Mouse (Mus musculus) cerebellum, adult 8-10 months (tissue): ENCODE measurements at regions not wholly inside any gene's neighbourhood (a gene's known extent, or its start where the extent isn't known, plus 50 kb on each side); places are given as distances from the start of the nearest gene placed in this dataset.

ENCODE experiments used
- DNase-seq: peaks from one replicate; pipeline ENCODE4 v3.0.0; 2022

DNA sequence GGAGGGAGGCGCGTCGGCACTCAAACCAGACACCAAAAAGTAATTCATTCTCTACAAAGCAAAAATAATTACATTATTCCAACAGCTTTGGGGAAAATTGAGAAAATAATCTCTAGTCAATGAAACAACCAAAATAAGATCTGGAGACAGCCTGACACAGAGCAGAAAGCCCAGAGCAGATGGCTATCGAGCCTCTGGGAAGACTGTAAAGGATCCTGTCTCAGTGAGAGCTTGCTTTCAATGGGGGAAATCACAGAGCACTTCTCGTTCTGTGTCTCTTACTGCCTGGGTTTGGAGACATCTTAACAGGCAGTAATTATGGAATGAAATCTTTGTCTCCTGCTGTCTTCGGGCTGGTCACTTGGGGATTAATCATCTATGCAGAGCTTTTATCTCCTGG, 226.7 kb upstream of the F930015N05Rik start:
- no peak for DNase-seq

DNA sequence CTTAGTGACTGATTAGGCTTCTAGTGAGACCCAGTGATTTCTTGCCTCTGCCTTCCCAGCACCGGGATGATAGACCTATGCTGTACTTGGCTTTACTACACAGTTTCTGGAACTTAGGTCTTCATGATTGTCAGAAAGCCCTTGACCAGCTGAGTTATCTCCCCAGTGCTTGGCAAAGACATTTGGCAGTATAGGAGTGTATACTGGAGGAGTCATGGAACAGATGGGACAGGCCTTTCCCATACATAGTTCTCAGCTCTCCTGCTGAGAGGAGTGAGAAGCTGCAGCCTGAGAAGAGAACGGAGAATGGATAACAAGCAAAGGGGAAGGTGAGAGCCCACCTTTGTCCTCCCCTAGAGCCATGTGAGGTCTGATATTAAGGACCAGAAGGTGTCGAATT, 230.6 kb upstream of the F930015N05Rik start:
- no peak for DNase-seq

DNA sequence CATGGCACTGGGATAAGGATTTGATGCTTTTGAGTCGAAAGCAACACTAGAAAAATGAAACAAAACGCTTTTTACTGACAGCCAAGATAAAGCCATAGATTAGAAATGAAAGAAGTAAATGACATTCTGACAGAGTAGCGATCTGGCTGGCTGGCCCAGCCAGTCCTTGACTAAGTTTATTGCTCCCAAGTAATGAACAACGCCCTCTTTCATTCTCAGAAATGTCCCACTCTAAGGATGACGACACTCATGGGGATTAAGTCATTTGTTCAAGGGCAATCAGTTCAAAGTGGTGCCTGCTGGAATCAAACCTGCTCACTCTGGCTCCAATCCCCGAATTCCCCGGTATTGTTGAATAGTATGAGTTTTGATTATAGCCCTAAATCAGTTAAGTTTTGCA, 231.1 kb upstream of the F930015N05Rik start:
- DNase-seq, result no peak

DNA sequence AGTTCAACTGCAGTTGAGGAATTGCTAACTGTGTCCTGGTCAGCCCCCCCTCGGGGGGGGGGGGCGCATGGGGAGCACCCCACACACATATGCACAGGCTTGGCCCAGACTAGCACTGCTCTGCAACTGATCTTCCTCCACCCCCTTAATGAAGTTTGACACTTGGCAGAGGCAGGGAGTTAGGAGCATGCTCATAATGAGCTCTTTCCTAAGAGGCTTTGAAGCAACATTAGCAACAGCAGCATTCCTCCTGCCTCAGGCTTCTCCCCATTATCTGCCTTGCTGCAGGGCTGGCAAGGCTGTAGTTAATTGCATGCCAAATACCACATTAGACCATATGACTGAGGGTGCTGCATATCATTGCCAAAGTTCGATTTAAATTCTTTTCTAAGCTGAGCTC, 235.4 kb upstream of the F930015N05Rik start:
- no peak for DNase-seq

DNA sequence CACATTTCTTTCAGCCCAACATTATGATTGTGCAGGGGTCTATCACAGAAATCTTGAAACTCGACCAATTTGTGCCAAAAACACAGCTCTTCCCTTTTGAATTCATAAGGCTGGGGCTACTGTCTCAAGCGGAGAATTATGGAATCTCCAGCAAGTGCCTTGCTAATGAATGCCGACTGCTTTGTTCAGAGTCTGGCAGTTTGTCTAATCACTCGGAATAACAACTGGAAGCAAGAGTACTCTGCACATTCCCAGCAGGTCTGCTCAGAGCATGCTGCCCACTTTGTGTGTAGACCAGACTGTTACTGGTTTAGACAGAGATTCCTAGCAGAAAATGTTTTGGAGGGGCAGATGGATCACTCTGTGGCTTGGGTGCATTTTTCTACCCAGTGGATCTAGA, 237.1 kb upstream of the F930015N05Rik start:
- DNase-seq, result no peak

DNA sequence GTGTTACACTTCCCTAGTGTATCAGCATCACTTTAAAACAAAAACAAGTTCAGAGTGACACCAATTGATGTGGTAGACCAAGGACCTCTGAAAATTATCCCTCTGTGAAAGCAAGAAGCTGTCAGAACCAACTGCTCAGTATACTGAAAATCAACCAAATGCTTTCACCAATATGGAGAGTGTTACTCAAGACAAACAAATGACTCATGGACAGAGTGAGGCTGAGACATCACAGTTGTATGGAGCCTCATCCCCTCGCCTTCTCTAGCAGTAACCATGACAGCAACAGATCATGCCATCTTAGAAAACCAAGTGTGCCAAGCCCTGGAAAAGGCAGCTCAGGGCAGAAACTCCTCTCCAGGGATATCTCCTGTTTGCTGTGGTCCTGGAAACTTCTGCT, 267.3 kb upstream of the F930015N05Rik start:
- no peak for DNase-seq

DNA sequence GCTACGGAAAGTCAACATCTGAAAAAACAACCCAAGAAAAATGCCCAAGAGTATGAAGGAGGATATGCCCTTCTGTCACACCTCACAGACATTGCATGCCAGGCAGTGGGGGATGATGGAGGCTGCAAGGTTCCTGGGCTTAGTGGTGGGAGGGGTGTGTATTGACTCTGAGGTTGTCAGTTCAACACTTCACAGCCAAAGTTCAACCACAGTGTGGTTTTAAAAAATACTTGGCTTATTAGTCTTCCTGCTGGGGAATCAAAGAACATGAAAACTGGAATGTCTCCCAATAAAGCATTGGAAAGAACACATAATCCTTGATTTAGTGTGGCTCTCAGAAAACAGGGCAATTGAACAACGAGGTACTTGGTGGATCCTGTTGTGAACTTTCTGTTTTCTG, 267.0 kb upstream of the Elac2 start:
- DNase-seq, result no peak

DNA sequence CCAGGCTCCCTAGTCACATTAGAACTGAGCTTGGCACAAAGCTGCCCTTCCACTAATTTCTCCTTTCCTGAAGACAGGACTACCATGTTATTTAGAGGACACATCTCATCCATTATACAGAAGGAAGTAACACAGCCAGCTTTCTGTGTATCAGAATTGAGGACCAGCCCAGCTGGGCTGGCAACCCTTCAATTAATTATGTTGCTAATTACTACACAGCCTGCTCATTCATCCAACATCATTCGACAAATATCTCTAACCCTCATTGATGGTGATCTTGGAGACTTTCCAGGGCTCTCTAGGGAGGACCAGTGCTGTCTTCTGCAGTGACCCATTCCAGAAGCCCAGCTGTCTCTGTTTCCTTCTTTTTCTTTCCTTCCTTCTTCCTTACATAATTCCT, 263.7 kb upstream of the Elac2 start:
- DNase-seq, result no peak

DNA sequence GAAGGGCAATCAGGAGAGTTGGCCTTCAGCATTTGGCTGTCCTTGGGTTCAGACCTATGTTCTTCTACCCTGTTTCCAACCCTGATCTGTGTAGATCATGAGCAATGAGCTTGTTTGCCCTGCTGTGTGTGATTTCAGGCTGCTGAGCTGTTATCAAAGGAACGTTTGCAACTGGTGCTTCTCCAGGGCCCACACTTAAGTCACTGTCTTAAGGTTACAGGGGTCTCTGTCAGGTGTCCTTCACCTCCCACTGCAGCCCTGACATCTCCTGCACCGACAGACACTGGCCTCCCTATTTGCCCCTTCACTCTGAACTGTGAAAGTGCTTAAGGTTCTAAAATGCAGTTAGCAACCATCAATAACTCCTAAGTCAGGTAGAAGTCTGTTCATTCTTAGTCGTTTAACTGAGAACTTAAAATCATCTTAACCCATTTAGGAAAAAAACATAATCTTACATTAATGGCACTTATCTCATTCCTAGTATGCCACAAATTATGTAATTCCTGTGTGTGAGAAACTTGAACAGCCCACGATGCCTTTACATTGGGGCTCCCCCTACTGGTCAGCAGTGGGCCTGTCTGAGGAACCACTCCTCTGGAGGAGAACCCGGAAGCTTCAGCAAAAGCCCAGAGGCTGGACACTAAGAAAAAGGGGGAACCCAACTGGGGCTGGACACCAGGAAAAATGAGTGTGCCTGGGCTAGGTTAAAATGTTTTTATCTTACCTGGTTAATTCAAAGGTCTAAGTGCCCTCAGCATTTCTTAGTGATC, 260.3 kb upstream of the Elac2 start:
- DNase-seq, result peak; percentile 28

DNA sequence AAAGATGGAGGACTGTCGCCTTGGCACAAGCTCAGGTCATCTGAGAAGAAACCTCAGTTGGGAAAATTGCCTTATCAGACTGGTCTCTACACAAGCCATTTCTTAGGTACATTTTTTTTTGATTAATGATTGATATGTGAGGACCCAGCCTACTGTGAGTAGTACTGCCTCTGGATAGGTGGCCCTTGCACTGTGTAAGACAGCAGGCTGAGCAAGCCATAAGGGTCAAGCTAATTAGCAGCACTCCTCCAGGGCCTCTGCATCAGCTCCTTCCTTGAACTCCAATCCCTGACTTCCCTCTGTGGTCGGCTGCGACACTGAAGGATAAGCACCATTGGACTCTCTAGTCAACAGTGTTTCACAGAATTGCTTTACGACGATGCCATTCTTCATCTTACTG, 252.6 kb upstream of the Elac2 start:
- DNase-seq, result no peak

DNA sequence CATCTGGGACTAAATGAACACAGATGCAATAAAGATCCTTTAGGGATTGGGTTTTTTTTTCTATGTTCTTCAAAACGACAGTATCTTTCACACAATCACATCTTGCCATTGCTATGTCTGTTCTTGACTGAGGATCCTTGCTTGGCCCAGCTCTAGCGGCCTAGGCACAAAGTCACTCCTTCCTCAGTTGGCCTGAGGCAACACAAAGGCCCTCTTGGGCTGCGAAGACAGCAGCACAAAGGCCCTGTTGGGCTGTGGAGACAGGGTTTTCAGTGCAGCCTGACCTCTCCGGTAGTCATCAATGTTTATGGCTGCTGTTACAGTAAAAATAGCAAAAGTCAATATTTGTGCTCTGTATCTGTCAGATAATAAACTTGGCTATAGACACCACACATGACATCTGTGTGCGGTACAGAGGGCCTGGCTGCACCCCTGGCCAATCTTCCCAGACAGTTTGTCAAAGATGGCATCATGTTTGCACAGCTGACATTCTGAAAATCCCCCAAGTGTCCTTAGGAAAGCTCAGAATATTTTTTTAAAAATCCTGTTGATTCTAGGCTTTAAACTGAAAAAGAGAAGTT, 250.9 kb upstream of the Elac2 start:
- no peak for DNase-seq

DNA sequence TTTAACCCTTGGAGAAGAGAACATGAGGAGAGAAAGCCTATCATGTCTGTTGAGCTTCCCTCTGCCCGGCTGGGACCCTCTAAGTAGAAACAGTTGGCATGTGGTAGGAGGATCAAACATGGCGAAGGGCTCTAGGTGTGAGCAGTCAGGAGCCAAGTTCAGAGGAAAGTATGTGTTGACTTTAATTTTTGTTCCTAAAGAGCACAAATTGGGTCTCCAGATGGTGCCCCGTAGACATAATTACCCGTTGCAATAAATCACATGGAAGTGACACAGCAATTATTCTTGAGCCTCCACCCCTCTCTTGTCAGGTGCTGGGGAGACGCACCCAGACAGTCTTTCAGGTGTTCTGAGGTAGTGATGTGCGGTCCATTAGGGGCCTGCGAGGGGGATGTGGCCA, 239.9 kb upstream of the Elac2 start:
- DNase-seq, result no peak

DNA sequence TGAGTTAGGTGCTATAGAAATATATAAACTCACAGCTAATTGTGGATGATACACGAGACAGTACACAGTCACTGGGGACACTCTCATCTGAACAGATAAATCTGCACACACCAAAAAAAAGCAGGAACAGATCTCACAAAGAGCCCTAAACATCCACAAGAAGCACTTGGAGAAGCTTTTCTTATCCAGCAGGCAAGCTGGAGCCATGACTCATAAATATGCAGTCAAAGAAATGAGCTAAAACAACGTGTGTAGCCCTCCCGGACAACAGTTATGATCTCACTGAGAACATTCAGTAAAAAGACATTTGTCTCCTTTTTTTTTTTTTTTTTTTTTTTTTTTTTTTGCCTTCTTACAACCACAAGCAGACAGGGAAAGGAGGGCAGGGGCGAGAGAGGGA, 235.1 kb upstream of the Elac2 start:
- DNase-seq, result no peak

DNA sequence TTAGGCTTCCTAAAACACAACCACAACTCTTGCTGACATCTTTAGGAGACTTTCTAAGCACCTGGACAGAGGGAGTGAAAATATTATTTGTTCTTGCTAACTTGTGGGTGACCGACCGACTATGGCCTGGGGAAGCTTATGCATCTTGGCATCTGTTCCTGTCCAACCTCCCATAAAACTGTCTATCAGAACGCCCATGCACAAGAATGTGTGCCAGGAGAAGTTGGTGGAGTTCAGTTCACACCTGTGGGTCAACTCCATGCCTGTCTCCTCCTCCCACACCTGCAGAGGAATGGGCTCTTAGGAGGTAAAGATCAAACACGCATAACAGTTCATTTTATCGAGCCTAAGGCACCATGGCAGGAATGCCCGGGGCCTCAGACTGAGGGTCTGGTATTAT, 232.7 kb upstream of the Elac2 start:
- no peak for DNase-seq

DNA sequence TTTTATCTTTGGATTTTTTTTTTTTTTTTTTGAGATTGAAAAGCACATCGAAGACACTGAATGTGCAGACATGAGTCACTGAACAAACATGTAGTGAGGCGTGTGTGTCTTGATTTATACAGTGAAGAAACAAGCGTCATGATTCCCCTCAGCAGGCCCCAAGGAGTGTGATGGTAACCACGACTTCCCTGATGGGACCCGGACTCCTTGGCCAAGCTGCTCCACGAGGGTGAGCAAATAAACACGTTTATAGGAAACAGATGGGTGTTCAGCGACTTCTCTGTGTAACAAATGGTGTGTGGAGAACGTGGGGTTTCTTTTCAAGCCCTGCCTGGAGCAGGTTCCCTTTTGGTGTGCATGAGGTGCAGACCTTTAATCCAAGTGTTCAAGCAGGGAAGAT, 228.9 kb upstream of the Elac2 start:
- no peak for DNase-seq

DNA sequence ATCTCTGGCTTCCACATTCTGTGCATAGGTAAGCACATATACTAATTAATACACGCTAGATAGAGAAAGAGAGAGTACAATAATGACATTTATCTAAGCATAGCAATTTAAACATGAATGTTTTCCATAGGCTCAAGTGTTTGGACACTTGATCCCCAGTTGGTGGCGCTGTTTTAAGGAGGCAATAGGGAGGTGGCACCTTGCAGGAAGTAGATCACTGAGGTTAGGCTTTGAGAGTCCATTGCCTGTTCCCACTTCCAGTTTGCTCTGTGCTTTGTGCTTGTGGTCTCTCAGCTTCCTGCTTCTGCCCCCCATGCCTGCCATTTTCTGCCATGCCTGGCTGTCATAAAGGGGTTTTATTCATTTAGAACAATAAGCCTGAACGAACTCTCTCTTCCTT, 226.5 kb upstream of the Elac2 start:
- DNase-seq, result no peak

DNA sequence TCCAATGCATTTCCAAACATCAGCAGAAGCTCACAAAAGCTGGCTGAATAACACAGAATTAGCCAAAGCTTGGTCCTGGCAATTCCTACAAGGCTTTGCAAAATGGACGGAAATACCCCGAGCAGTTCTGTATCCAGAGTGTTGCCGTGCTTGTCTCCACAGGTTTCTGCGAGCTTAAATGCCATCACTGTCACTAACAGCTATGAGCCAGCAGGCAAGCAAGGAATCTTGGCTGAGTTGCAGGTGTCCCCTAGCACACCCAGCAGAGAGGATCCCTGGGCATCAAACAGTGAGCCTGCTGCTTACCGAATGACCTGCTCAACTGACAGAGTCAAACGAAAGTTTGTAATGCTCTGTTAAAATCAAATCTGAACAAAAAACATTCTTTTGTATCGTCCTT, 226.0 kb upstream of the Elac2 start:
- no peak for DNase-seq

DNA sequence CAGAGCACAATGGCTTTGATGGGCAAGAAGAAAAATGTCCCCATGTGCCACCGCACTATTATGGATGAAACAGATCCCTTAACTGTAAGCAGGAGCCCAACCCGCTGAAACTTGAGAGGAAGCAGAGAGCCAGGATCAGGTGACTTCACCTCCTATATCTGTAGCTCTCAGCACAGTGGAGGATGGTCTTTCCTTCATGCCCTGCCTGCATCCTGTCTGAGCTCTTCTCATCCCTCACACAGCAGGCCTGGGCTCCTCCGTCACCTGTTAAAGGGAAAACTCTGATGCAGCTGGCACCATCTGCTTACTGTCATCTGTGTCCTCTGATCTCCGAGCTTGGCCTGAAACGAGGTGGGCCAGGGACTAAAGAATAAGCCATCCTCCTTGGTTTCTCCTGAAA, 224.8 kb upstream of the Elac2 start:
- DNase-seq, result no peak

DNA sequence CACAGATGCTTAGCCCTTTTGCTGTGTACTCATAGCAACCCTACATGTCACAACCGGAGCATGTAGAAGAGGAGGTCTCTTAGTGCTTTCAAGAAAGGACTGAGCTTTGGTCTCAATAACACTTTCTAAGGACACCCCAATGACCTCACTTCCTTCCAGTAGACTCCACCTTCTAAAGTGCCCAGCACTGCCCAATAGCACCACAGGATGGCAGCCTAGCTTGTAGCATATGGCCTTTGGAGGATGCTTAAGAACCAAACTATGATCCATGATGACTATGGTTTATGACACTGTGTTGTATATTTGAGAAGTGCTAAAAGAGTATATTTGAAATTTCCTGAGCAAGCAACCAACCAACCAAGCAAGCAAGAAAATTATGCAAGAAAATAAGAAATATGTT, 223.3 kb upstream of the Elac2 start:
- DNase-seq, result no peak

DNA sequence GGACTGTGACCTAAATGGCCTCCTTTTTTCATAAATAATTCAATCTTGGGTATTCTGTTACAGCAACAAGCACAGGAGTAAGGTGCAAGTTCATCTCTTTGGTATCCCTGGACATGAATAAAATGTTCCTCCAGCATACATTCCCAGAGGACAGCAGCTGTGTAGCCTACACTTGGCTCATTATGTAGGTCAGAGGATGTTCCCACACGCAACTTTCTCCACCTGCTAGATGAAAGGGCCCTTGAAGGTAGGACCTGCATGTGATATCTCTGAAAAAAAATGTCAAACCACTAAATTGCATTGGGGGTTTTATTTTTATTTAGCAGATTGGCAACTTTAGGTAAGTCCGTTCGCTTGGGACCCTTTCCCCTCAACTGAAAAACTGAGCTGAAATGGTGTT, 218.2 kb upstream of the Elac2 start:
- DNase-seq, result no peak

DNA sequence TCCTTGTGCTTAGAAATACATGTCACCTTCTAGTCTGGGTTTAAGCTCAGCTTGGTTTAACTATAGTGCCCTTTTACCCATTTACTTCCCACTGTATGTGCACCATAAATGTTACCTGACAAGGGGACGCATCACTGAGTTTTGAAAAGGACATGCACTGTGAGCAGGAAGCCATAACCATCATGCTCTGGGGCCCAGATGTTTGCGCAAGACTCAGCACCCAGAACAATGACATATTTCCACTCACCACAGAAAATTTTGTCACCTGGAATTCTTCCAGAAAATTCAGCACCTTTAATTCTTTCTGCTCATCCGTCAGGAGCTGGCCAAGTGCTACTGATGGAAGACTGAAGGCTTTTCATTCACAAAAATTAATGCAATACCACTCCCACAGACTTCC, 216.1 kb upstream of the Elac2 start:
- DNase-seq, result no peak

DNA sequence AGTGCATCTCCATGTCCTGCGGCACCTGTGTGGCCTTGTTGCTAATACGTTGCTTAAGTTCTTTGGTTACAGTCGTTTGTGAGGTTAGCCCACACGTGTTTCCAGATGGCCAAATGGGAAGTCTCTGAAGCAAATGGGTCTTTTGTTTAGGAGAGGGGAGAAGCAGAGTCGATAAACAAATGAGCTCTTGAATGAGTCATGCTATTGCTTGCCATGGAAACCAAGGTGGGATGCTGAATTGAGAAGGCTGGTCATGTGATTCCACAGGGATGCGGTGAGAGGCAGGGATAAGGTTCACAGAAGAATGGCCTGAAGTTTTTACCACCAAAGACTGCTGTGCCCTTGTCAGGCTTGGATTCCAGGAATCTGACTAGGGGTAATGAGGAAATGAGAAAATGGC, 214.8 kb upstream of the Elac2 start:
- no peak for DNase-seq

DNA sequence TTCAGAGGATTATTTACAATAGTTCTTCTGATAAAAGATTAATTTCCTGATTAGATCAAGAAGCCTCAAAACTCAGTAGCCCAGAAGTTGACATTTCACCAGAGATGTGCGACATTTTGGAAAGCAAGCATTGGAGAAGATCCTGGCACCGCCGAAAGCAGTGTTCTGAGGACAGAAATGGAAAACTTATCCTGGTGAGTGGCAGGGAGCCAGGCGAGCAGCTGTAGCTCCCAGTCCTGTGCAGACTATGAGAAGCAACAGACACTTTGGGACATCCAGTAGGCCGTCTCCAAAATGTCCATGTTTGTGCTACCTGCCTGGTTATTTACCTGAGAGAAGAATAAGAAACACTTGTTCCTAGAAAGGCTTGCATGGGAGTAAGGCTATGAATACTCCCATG, 202.1 kb upstream of the Elac2 start:
- DNase-seq, result no peak

DNA sequence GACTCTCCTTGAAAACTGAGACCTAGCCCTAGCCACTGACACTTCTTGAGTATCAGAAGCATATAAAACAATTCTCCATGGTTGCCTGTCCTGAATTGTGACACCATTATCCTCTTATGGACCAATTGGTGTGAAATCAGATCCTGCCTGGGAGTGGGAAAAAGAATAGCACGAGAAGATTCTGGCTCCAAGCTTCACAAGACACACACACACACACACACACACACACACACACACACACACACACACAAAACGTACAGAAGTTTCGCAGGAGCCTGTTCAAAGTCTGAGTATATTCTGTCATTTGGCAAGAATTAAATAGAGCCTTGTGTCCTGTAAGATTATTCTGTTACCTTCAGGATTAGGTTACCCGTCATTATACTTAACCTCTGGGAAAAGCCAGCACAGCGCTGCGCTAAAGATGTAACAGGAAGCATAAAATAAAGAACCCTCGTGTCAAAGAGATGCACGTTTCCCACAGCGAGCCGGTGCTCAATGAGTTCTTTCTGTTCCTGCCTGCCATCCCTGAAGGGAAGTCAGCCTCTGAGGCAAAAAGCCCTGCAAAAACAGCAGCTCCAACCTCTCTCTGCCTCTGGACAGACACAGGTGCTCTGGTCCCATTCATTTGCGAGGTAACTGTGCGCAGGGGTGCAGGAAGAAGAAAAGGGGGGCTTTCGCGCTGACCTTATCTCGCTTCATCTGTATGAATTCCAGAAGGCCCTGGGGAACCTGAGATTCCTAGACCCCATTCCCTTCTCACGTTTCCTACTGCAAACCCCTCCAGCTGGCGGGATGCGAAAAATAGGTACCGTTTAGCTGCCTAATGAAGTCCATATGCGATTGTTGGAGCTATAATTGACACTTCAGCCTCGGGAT, 178.4 kb upstream of the Elac2 start:
- no peak for DNase-seq
